Mouse (Mus musculus): ENCODE data around the gene Stac2. TPM values are rescaled to one million over a fixed set of nuclear protein-coding genes. Genes with fewer than 3 reads are reported as not detected.
A peak's percentile ranks its signal among the peaks of the same experiment; 100 is the strongest.

Gene Stac2
- polyA plus RNA-seq, 1 experiment from 2014 or later: 0.29 TPM

DNA sequence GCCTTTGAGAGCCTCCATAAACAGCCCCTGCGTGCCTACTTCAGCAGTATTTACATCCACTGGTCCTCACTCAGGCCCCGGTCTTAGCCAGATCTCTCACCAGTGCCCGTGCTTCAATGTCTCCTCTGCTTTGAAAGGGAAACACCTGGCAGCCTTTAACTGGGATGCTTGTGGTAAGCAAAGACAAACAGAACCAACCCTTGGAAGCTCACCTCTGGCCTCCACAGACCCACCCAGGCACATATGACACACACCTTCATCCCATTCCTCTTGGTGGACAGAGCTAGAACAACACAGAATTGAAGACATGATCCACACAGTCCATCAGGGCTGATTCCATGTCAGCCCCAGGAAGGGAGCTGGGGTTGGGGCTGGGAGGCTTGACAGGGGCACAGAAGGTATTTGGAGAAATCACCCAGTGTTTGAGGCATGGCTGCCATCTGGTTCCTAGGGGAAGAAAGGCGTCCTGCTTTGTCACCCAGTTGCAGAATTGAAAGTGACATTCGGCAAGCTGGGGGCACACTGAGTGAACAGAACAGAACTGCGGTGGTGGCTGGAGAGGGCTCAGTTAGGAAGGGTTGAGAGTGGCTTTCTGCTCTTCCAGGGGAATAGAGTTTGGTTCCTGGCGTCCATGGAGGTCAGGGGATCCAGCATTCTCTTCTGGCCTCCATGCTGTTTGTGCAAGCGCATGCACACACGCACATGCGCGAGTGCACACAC is 55.0 kb downstream of the Stac2 start:
- Histone ChIP-seq H3K27ac (ENCODE audit: low read length) (no peak overlapping the region), H3K4me2 (ENCODE audit: low read depth, low read length) (no peak overlapping the region), H3K4me3 (ENCODE audit: low read length) (no peak overlapping the region), H3K36me3 (ENCODE audit: control insufficient read depth, insufficient read depth, low read length) (no peaks in the 10 kb centered on the region; the same call in 1 of the 2 replicates), H3K4me1 (ENCODE audit: control insufficient read depth, insufficient read depth, low read length) (peaks cover 20% of the 10 kb centered on the region), H3K27me3 (replicated peaks; ENCODE audit: control insufficient read depth, insufficient read depth, low read length) (peaks cover 12% of the 10 kb centered on the region; the same call in 1 of the 2 replicates), H3K9me3 (ENCODE audit: control insufficient read depth, low read length) (no peaks in the 10 kb centered on the region), H3K9ac (ENCODE audit: low read depth, low read length) (no peak overlapping the region)
- WGBS: 76% methylated on average over 11 of the region's 11 CpGs
- ATAC-seq: no peak

DNA sequence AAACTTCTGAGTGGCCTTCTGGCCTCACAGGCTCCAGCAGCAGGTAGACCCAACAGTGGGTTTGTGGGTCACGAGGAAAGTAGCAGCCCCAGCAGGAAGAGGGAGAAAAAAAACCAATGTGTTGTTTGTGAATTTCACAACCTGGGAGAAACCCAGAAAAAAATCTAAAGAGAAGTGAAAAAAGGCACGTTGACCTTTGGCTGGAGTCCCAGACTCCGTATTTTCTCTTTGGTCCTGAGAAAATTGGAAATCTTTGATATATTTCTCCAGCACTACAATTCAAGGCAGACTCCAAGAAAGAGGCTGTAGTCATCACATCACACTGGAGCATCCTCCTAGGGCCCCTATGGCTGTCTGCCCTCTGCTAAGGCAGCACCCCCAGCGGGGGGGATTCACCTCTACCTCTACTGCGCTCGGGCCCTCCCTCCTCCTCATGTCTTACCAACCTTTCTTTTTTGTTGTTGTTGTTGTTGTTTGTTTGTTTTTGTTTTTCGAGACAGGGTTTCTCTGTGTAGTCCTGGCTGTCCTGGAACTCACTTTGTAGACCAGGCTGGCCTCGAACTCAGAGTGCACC is 55.8 kb downstream of the Stac2 start:
- H3K4me1 ChIP-seq (ENCODE audit: control insufficient read depth, insufficient read depth, low read length): peaks cover 16% of the 10 kb centered on the region
- 0 out of 2 replicates have a peak overlapping the region, but pooled peaks have one; percentile 29 for H3K9ac ChIP-seq (ENCODE audit: low read depth, low read length)
- 73% methylated on average over 8 of the region's 8 CpGs for WGBS
- no peak overlapping the region for H3K4me3 ChIP-seq (ENCODE audit: low read length)
- no peak overlapping the region for H3K4me2 ChIP-seq (ENCODE audit: low read depth, low read length)
- H3K9me3 ChIP-seq (ENCODE audit: control insufficient read depth, low read length): no peaks in the 10 kb centered on the region
- H3K27ac ChIP-seq (ENCODE audit: low read length): no peak overlapping the region
- peaks cover 12% of the 10 kb centered on the region; the same call in 1 of the 2 replicates for H3K27me3 ChIP-seq (replicated peaks; ENCODE audit: control insufficient read depth, insufficient read depth, low read length)
- H3K36me3 ChIP-seq (ENCODE audit: control insufficient read depth, insufficient read depth, low read length): no peaks in the 10 kb centered on the region
- no peak for ATAC-seq

DNA sequence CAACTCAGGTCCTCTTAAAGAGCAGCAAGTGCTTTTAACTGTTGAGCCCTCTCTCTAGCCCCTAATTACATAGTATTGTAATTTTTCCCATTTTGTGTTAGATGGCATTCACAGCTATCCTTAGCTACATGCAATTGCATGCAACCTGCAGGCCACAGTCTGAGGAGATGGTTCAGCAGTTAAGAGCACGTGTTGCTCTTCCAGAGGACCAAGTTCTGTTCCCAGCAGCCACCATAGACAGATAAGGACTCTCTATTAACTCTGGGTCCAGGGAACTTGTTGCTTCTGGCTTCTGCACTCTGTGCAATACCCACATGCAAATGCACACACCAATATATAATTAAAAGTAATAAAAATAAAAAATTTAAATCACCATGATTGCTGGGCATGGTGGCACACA is 56.6 kb downstream of the Stac2 start:
- WGBS: 69% methylated on average over 1 of the region's 1 CpGs
- ATAC-seq: no peak
- H3K9me3 ChIP-seq (ENCODE audit: control insufficient read depth, low read length): no peaks in the 10 kb centered on the region
- no peaks in the 10 kb centered on the region for H3K36me3 ChIP-seq (ENCODE audit: control insufficient read depth, insufficient read depth, low read length)
- H3K27me3 ChIP-seq (replicated peaks; ENCODE audit: control insufficient read depth, insufficient read depth, low read length): peaks cover 6% of the 10 kb centered on the region; the same call in 1 of the 2 replicates
- no peak overlapping the region for H3K4me3 ChIP-seq (ENCODE audit: low read length)
- no peak overlapping the region for H3K27ac ChIP-seq (ENCODE audit: low read length)
- peaks cover 16% of the 10 kb centered on the region for H3K4me1 ChIP-seq (ENCODE audit: control insufficient read depth, insufficient read depth, low read length)
- no peak overlapping the region for H3K9ac ChIP-seq (ENCODE audit: low read depth, low read length)
- H3K4me2 ChIP-seq (ENCODE audit: low read depth, low read length): no peak overlapping the region

DNA sequence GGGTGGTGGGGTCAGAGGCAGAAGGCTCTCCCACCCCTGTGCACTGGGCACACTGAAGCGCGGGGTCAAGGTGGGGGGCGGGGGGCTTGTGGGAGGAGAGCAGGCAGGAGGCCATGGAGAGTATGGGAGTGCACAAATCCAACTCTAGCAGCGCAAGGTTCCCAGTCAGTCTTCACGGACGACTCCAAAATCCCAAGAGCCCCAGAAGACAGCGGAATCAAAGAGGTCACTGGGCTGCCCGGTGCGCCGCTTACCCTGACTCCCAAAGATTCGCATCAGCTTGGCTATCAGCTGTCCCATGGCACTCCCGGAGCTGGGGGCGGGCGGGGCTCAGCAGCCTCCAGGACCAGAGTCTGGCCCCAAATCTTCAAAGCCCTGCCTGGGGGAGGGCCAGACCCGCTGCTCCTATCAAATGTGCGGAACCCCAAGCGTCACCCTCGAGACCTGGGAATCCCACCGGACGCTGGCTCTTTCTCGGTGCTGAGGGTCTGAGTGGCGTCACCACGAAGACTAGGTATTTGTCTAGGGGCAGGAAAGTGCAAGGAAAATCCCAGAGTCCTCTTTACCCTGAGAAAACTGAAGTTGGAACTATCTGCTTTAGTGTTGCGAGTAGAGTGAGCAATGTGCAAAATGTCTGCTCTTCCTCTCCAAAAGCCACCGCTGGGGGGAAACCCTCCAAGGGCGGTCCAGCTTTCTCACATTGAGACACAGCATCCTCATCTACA is 57.5 kb downstream of the Stac2 start, which contains the start of gene Arl5c:
Gene Arl5c (minus strand): TSS at position 618 of the 725 bp plus-strand sequence.
- Histone ChIP-seq H3K36me3 (ENCODE audit: control insufficient read depth, insufficient read depth, low read length) (no peaks in the 10 kb centered on the region), H3K9me3 (ENCODE audit: control insufficient read depth, low read length) (no peaks in the 10 kb centered on the region), H3K9ac (ENCODE audit: low read depth, low read length) (peak within 1 kb of the TSS; percentile 65), H3K4me3 (ENCODE audit: low read length) (peak within 1 kb of the TSS; percentile 55), H3K27ac (ENCODE audit: low read length) (0 out of 2 replicates have a peak within 1 kb of the TSS, but pooled peaks have one; percentile 14), H3K27me3 (replicated peaks; ENCODE audit: control insufficient read depth, insufficient read depth, low read length) (no peaks in the 10 kb centered on the region), H3K4me2 (ENCODE audit: low read depth, low read length) (peak within 1 kb of the TSS; percentile 94), H3K4me1 (ENCODE audit: control insufficient read depth, insufficient read depth, low read length) (peaks cover 16% of the 10 kb centered on the region)
- 3% methylated on average over 26 of the region's 26 CpGs for WGBS
- peak; percentile 64 for ATAC-seq

DNA sequence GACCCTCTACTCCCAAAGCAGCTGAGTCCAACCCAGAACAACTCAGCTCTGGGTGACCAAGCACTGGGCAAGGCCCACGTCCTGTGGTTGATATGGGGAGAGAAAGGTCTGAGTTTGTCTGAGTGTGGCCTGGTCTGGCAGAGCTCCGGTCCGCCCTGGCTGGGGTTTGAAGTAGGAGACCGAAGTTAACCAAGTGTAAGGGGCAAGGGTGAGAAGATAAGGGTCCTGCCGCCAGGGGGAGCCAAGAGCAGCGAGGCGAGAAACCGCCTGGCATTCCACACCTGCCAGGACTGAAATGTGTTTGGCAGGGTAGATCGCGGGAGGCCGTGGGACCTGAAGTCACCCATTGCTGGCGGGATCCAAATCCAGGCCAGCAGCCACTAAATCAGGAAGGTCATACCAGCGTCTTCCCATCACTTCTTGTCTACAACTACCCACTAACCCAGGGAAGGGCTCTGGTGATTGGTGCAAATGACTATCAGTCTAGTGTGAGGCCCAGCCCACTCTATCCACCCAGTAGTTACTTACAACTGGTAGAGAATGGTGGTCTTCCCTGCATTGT is 58.6 kb downstream of the Stac2 start:
- Histone ChIP-seq H3K4me1 (ENCODE audit: control insufficient read depth, insufficient read depth, low read length) (peaks cover 21% of the 10 kb centered on the region), H3K4me2 (ENCODE audit: low read depth, low read length) (peak overlapping the region; percentile 94), H3K36me3 (ENCODE audit: control insufficient read depth, insufficient read depth, low read length) (no peaks in the 10 kb centered on the region), H3K9me3 (ENCODE audit: control insufficient read depth, low read length) (no peaks in the 10 kb centered on the region), H3K27me3 (replicated peaks; ENCODE audit: control insufficient read depth, insufficient read depth, low read length) (no peaks in the 10 kb centered on the region), H3K27ac (ENCODE audit: low read length) (no peak overlapping the region), H3K4me3 (ENCODE audit: low read length) (peak overlapping the region; percentile 55), H3K9ac (ENCODE audit: low read depth, low read length) (peak overlapping the region; percentile 65)
- 8% methylated on average over 13 of the region's 13 CpGs for whole genome bisulfite sequencing
- peak; percentile 57 for ATAC-seq

DNA sequence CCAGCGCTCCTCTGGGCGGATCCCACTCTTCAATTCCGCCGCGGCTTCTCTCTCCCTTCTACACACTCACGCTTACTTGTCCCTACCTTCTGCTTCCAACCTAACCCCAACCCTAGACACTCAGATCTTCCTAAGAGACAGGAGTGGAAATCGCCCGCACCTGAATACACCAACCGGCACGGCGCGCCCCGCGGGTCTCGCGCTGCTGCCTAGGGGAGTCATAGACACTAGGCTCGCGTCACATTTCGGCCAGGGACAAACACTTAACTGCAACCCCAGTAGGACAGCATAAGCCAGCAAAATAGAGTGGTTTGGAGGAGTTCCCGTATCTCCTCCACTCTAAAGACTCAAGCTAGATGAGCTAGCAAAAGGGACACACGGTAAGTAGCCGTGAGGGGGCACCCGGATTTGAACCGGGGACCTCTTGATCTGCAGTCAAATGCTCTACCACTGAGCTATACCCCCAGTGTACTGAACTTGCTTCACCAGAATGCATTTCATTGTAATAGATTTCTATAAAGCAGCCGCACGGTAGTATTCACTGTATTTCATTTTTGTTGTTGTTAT is 64.6 kb downstream of the Stac2 start:
- Histone ChIP-seq H3K9me3 (ENCODE audit: control insufficient read depth, low read length) (no peaks in the 10 kb centered on the region), H3K4me3 (ENCODE audit: low read length) (peak overlapping the region; percentile 92), H3K4me2 (ENCODE audit: low read depth, low read length) (peak overlapping the region; percentile 63), H3K4me1 (ENCODE audit: control insufficient read depth, insufficient read depth, low read length) (peaks cover 15% of the 10 kb centered on the region), H3K27me3 (replicated peaks; ENCODE audit: control insufficient read depth, insufficient read depth, low read length) (peaks cover 18% of the 10 kb centered on the region), H3K36me3 (ENCODE audit: control insufficient read depth, insufficient read depth, low read length) (no peaks in the 10 kb centered on the region), H3K9ac (ENCODE audit: low read depth, low read length) (peak overlapping the region; percentile 84), H3K27ac (ENCODE audit: low read length) (peak overlapping the region; percentile 91)
- WGBS: under 1% methylated on average over 26 of the region's 26 CpGs
- ATAC-seq: peak; percentile 87

DNA sequence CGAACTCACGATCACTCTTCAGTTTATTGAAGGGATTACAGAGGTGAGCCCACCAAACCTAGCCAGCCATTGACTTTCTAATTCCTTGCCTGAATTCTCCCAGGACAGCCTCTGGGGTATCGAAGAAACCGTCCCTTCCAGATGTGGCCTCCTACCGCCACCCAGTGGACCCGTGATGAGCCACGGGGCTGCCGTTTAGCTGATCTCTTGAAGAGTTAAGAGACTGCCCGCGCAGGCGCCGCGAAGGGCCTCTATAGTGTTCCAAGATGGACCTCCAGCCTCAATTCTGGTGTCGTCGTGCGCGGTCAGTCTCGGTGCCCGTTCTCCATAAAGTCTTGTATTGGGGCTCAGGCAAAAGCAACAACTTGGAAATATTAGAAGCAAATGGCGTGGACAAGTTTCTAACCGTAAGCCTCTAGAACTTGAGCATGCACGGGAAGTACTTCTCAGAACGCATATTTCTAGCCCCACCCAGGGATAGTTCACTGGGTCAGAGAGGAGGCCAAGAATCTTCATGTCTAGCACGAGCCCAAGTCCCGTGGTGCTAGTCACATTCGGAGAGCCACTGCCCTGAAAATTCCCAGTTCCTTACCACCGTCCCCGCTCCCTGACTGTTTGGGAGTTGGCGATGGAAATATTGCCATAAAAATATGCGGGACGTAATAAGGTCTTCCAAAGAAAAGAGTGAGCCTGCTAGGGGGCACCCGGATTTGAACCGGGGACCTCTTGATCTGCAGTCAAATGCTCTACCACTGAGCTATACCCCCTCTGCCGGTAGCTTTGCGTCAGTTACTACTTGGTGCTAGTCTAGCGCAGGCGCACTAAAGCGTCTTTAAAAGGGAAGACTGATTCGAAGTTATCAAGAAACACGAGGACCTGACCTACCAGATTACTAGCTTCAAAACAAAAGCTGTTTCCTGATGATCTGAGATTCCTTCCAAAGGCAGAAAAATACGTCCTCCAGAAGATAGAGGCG is 65.4 kb downstream of the Stac2 start:
- no peaks in the 10 kb centered on the region for H3K36me3 ChIP-seq (ENCODE audit: control insufficient read depth, insufficient read depth, low read length)
- WGBS: under 1% methylated on average over 42 of the region's 42 CpGs
- peaks cover 15% of the 10 kb centered on the region for H3K4me1 ChIP-seq (ENCODE audit: control insufficient read depth, insufficient read depth, low read length)
- ATAC-seq: peak; percentile 89
- peak overlapping the region; percentile 91 for H3K27ac ChIP-seq (ENCODE audit: low read length)
- H3K9me3 ChIP-seq (ENCODE audit: control insufficient read depth, low read length): no peaks in the 10 kb centered on the region
- H3K4me3 ChIP-seq (ENCODE audit: low read length): peak overlapping the region; percentile 92
- H3K9ac ChIP-seq (ENCODE audit: low read depth, low read length): peak overlapping the region; percentile 84
- peak overlapping the region; percentile 95 for H3K4me2 ChIP-seq (ENCODE audit: low read depth, low read length)
- H3K27me3 ChIP-seq (replicated peaks; ENCODE audit: control insufficient read depth, insufficient read depth, low read length): peaks cover 18% of the 10 kb centered on the region

DNA sequence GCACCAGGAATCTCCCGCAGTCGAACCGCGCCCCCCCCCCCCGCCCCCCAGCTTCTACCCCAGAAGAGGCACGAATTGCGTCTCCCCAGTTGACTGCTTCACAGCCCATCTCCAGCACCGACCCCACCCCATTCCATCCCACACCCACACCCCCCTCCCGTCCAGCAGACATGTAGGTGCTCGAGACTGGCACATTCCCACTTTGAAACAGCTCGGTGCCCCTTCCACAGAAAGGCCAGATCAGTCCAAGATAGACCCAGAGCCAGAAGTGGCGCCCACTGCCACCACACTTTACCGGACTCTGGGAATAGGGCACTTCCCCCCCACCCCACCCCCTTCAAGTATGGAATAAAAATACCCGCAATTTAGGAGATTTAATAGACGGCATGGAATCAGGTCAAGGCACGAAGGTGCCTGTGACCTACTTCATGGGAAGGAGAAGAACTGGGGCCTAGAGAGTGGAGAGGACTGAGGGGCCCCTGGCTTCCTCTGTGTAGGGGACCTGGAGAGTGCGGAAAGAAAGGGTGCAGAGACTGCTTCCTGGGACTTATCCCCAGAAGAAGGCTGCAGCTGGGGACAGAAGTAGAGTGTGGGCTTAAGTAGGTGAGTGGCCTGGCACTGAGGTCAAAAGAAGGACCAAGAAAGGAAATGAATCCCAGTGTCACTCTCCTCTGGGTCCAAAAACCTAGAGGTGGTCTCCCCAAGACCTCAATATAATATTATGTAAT is 66.4 kb downstream of the Stac2 start:
- Histone ChIP-seq H3K9ac (ENCODE audit: low read depth, low read length) (peak overlapping the region; percentile 68), H3K4me3 (ENCODE audit: low read length) (peak overlapping the region; percentile 92), H3K4me2 (ENCODE audit: low read depth, low read length) (peak overlapping the region; percentile 95), H3K9me3 (ENCODE audit: control insufficient read depth, low read length) (no peaks in the 10 kb centered on the region), H3K27me3 (replicated peaks; ENCODE audit: control insufficient read depth, insufficient read depth, low read length) (peaks cover 18% of the 10 kb centered on the region), H3K36me3 (ENCODE audit: control insufficient read depth, insufficient read depth, low read length) (no peaks in the 10 kb centered on the region), H3K4me1 (ENCODE audit: control insufficient read depth, insufficient read depth, low read length) (peaks cover 15% of the 10 kb centered on the region), H3K27ac (ENCODE audit: low read length) (no peak overlapping the region)
- 31% methylated on average over 12 of the region's 17 CpGs for WGBS
- no peak for ATAC-seq

Measured in intestine, embryonic 16.5 days (tissue).